Mouse (Mus musculus): ENCODE data around the gene Zfp523.
A peak's percentile ranks its signal among the peaks of the same experiment; 100 is the strongest.

Gene Zfp523

GRCm38 (mm10) chr17:28244714-28245113 is 67.8 kb downstream of the Zfp523 start:
- DNase-seq (ENCODE audit: low spot score): peak; percentile 65

GRCm38 (mm10) chr17:28246640-28247039 is 69.7 kb downstream of the Zfp523 start:
- DNase-seq (ENCODE audit: low spot score): no peak

- peak; percentile 57 for DNase-seq (ENCODE audit: low spot score)
These were observed 70.7 kb downstream of the Zfp523 start for GRCm38 (mm10) chr17:28247613-28248012.

- DNase-seq (ENCODE audit: low spot score): no peak
These were observed 72.1 kb downstream of the Zfp523 start for GRCm38 (mm10) chr17:28249062-28249461.

- no peak for DNase-seq (ENCODE audit: low spot score)
These were observed 74.8 kb downstream of the Zfp523 start for GRCm38 (mm10) chr17:28251579-28252280.

- DNase-seq (ENCODE audit: low spot score): no peak
These were observed 75.3 kb downstream of the Zfp523 start for GRCm38 (mm10) chr17:28252281-28252648.

GRCm38 (mm10) chr17:28253216-28253615 is 76.3 kb downstream of the Zfp523 start:
- DNase-seq (ENCODE audit: low spot score): no peak

- DNase-seq (ENCODE audit: low spot score): no peak
These were observed 77.9 kb downstream of the Zfp523 start for GRCm38 (mm10) chr17:28254804-28255203.

Data from layer of hippocampus, adult 11-12 months (tissue).